Mouse (Mus musculus) ES-Bruce4 (cell line): ENCODE measurements at regions not wholly inside any gene's neighbourhood (a gene's known extent, or its start where the extent isn't known, plus 50 kb on each side); places are given as distances from the start of the nearest gene placed in this dataset.

ENCODE experiments used
- H3K27ac ChIP-seq: 2 replicates; pipeline ENCODE4 v1.5.1; 2012; ENCODE audit warnings: low read length, inconsistent platforms; ENCODE audit not compliant: insufficient read depth
- H3K27me3 ChIP-seq: 2 replicates; pipeline ENCODE4 v1.6.1; 2012; ENCODE audit warnings: mild to moderate bottlenecking, low read length, inconsistent platforms; ENCODE audit not compliant: control insufficient read depth, poor library complexity, insufficient read depth, severe bottlenecking
- H3K36me3 ChIP-seq: 2 replicates; pipeline ENCODE4 v1.6.1; 2012; ENCODE audit warnings: inconsistent platforms, mild to moderate bottlenecking, low read length, moderate library complexity; ENCODE audit not compliant: control insufficient read depth, poor library complexity, insufficient read depth, severe bottlenecking
- H3K4me1 ChIP-seq: one replicate; pipeline ENCODE4 v1.8.1; 2011; ENCODE audit warnings: low read length; ENCODE audit not compliant: control insufficient read depth, insufficient read depth
- H3K4me3 ChIP-seq: 2 replicates; pipeline ENCODE4 v1.5.1; 2011; ENCODE audit warnings: low read depth, mild to moderate bottlenecking, low read length
- H3K9ac ChIP-seq: 2 replicates; pipeline ENCODE4 v1.6.1; 2012; ENCODE audit warnings: low read depth, mild to moderate bottlenecking, inconsistent platforms; ENCODE audit not compliant: poor library complexity, severe bottlenecking
- H3K9me3 ChIP-seq: replicated peaks from 2 replicates; pipeline ENCODE4 v1.6.1; 2012; ENCODE audit warnings: mild to moderate bottlenecking, low read length, inconsistent platforms; ENCODE audit not compliant: control insufficient read depth, poor library complexity, insufficient read depth, severe bottlenecking
- CTCF ChIP-seq: IDR thresholded peaks from one replicate; pipeline ENCODE4 v1.8.1; 2011; ENCODE audit warnings: low read depth, low read length
- EP300 ChIP-seq: IDR thresholded peaks from 2 replicates; pipeline ENCODE4 v1.6.1; 2011; ENCODE audit warnings: low read depth, low read length; ENCODE audit not compliant: insufficient read depth
- POLR2A ChIP-seq: IDR thresholded peaks from one replicate; pipeline ENCODE4 v1.8.1; 2011; ENCODE audit warnings: low read length; ENCODE audit not compliant: insufficient read depth

DNA sequence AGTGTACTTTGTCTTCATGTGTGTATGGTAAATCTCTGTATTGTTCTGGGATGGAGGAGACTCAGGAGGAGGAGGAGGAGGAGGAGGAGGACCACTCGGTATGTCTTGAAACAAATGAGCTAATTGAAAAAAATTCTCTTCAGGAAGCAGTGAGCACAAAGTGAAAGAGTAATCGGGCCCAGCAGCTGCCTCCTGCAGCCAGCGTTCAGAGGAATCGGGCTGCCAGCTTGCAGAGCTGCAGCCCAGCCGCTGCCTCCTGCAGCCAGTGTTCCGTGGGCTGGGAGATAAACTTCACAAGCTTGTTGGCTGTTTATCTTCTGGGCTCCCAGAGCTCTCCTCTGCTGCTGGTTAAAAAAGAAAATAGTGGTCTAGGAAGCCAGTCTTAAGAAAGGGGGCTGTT lies 74.9 kb upstream of the Zfp217 start:
- no peak for TF ChIP-seq EP300
- no peak for TF ChIP-seq POLR2A
- TF ChIP-seq CTCF, result no peak
- Histone ChIP-seq H3K9ac (no peak overlapping the region), H3K27me3 (no peaks in the 10 kb centered on the region), H3K4me3 (no peak overlapping the region), H3K36me3 (no peaks in the 10 kb centered on the region), H3K27ac (no peak overlapping the region), H3K4me1 (peaks cover 1% of the 10 kb centered on the region), H3K9me3 (no peaks in the 10 kb centered on the region)

DNA sequence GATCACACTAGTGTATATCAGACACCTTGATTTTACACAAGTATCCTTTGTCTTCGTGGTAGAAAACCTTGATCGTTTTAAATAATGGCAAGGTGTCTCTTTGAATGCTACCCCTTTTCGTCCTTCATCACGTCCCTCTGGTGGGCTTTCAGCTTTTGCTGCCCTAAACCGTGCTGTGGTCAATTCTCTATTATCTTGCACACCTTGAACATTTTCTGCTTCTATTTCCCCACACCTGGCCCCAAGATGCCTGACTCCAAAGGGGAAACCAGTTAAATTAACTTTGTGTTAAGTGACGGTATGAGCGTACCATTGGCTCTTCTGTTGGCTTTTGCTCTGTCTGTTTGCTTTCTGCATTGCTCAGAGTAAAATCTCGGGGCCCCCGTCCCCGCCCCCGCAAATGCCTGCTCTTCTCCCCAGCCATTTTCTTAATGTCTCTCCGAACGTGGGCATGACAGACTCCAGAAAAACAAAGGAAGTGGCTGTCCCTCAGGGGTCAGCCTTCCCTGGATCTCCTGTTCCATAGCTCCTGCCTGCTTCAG lies 74.2 kb upstream of the Zfp217 start:
- H3K27me3 ChIP-seq, result no peaks in the 10 kb centered on the region
- H3K4me3 ChIP-seq, result no peak overlapping the region
- no peaks in the 10 kb centered on the region for H3K36me3 ChIP-seq
- H3K9ac ChIP-seq, result peak overlapping the region; percentile 32; the same call in 1 of the 2 replicates
- TF ChIP-seq POLR2A (no peak), CTCF (no peak), EP300 (no peak)
- H3K27ac ChIP-seq, result no peak overlapping the region
- peaks cover 1% of the 10 kb centered on the region for H3K4me1 ChIP-seq
- H3K9me3 ChIP-seq, result no peaks in the 10 kb centered on the region

DNA sequence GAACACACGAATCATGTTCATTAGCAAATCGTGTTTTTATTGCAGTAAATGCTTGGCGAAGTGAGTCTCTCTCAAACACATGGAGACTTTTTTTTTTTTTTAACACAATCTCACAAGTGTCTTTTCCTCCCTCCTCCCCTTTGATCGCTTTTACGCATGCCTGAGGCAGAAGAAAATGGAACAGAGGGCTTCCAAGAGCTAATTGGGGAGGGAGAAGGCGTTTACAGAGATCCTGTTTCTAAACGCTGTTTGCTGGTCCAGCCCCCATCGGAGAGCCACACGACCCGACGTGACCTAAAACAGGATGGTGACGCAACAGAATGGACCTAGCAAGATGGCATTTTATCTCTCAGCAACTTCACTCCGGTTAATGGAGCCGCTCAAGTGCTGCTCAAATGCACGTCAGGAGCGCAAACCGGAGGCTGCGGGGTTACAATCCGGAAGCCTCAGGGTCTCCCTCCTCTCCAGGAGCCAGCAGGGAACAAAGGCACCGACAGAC lies 73.0 kb upstream of the Zfp217 start:
- Histone ChIP-seq H3K9ac (peak overlapping the region; percentile 14), H3K27ac (0 out of 2 replicates have a peak overlapping the region, but pooled peaks have one; percentile 1), H3K4me3 (peak overlapping the region; percentile 65), H3K27me3 (no peaks in the 10 kb centered on the region), H3K36me3 (no peaks in the 10 kb centered on the region), H3K4me1 (peaks cover 1% of the 10 kb centered on the region), H3K9me3 (no peaks in the 10 kb centered on the region)
- TF ChIP-seq CTCF (no peak), EP300 (no peak), POLR2A (no peak)

DNA sequence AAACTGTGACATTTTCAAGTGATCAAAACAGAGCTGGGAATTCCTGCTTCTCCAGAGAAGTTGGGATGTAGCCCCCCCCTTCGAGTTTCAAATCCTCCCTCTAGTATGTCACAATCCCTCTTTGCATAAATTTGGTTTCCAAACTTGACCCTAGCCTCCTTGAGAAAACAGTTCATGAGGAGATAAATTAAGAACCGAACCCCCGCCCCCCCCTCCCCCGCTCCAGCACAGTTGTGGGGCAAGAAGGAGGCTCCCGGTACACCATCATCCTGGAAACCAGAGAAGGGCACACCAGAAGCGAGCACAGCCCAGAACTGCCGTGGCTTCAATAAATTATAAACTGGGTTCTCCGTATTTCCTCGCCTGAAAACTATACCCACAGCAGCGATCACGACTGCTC lies 72.5 kb upstream of the Zfp217 start:
- H3K27ac ChIP-seq, result 0 out of 2 replicates have a peak overlapping the region, but pooled peaks have one; percentile 1
- H3K27me3 ChIP-seq, result no peaks in the 10 kb centered on the region
- H3K4me1 ChIP-seq, result peaks cover 1% of the 10 kb centered on the region
- no peak for TF ChIP-seq CTCF
- no peak for TF ChIP-seq POLR2A
- TF ChIP-seq EP300, result no peak
- no peak overlapping the region for H3K4me3 ChIP-seq
- H3K36me3 ChIP-seq, result no peaks in the 10 kb centered on the region
- no peaks in the 10 kb centered on the region for H3K9me3 ChIP-seq
- H3K9ac ChIP-seq, result peak overlapping the region; percentile 14

GRCm38 (mm10) chr2:170219611-170220401 lies 71.9 kb upstream of the Zfp217 start:
- Histone ChIP-seq H3K27ac (peak overlapping the region; percentile 29; the same call in 1 of the 2 replicates), H3K27me3 (no peaks in the 10 kb centered on the region), H3K4me1 (peaks cover 1% of the 10 kb centered on the region), H3K36me3 (no peaks in the 10 kb centered on the region), H3K9me3 (no peaks in the 10 kb centered on the region), H3K9ac (peak overlapping the region; percentile 86), H3K4me3 (peak overlapping the region; percentile 47)
- TF ChIP-seq CTCF (no peak), EP300 (no peak), POLR2A (no peak)

GRCm38 (mm10) chr2:170219161-170219581 lies 71.3 kb upstream of the Zfp217 start:
- H3K36me3 ChIP-seq, result no peaks in the 10 kb centered on the region
- H3K4me1 ChIP-seq, result peaks cover 1% of the 10 kb centered on the region
- H3K9ac ChIP-seq, result peak overlapping the region; percentile 86
- H3K4me3 ChIP-seq, result peak overlapping the region; percentile 47
- no peaks in the 10 kb centered on the region for H3K27me3 ChIP-seq
- no peaks in the 10 kb centered on the region for H3K9me3 ChIP-seq
- peak overlapping the region; percentile 29; the same call in 1 of the 2 replicates for H3K27ac ChIP-seq
- no peak for TF ChIP-seq EP300
- TF ChIP-seq CTCF, result no peak
- no peak for TF ChIP-seq POLR2A
